Comparison of ENCODE assay signal across 8 mouse cellular contexts in genomic region chr10:121533137-121533872, GRCm38 (mm10). TPM values are rescaled to one million over a fixed set of nuclear protein-coding genes. Genes with fewer than 3 reads are reported as not detected.
DNase-seq lines count a peak whose midpoint lies in the region; ATAC-seq lines count a peak whose summit lies in the region.

No protein-coding gene starts in this region.

- H3K9me3 ChIP-seq in hindbrain, embryonic 15.5 days, result no peaks in the 10 kb centered on the region

- peak overlapping the region; percentile 67 for H3K4me2 ChIP-seq in hindbrain, embryonic 15.5 days

- H3K4me3 ChIP-seq in hindbrain, embryonic 15.5 days, result peak overlapping the region; percentile 37

- peaks cover 8% of the 10 kb centered on the region for H3K4me1 ChIP-seq in hindbrain, embryonic 15.5 days (replicated peaks)

- peak; percentile 68 for ATAC-seq in hindbrain, embryonic 15.5 days (ENCODE audit: low FRiP score, low read depth)

- H3K27ac ChIP-seq in hindbrain, embryonic 15.5 days (replicated peaks), result no peak overlapping the region

- no peaks in the 10 kb centered on the region for H3K27me3 ChIP-seq in hindbrain, embryonic 15.5 days

- H3K9ac ChIP-seq in hindbrain, embryonic 15.5 days, result peak overlapping the region; percentile 35; the same call in 1 of the 2 replicates

- 12% methylated on average over 32 of the region's 32 CpGs for whole genome bisulfite sequencing in hindbrain, embryonic 15.5 days

- peak; percentile 58 for DNase-seq in WW6 (ENCODE audit: low read depth, low spot score)
- DNase-seq in cerebellum, adult 9-10 months, result peak; percentile 54
- peak; percentile 73 for DNase-seq in forelimb bud, embryonic 11.5 days (ENCODE audit: low read depth, low spot score)
- DNase-seq in left cerebral cortex, adult 18-20 months (ENCODE audit: low spot score in 2 of 2), result peak; percentile 68 to 79
- DNase-seq in lung, postnatal 14 days, result peak; percentile 61
- peak; percentile 71 for DNase-seq in right cerebral cortex, adult 18-20 months
- DNase-seq in natural killer cell, adult 2 months (ENCODE audit: low spot score in 2 of 2), result no peak

- H3K36me3 ChIP-seq in hindbrain, embryonic 15.5 days, result no peaks in the 10 kb centered on the region

RNA-seq across cellular contexts. Expression of gene Tbk1, which starts 53.3 kb away (rescaled TPM):
- polyA plus RNA-seq in hindbrain, embryonic 15.5 days (2015; fragmentation: Nextera tagmentation; extraction: Ambion mirVana), result 27.3 and 28.4 TPM in 2 replicates
- total RNA-seq in left cerebral cortex, adult 18-20 months (2021), result 10 to 100 TPM; 49.1 to 50.3 TPM

RNA-seq across cellular contexts. Expression of gene Rassf3, which starts 57.2 kb away (rescaled TPM):
- 5.1 TPM in 2 replicates for polyA plus RNA-seq in hindbrain, embryonic 15.5 days (2015; fragmentation: Nextera tagmentation; extraction: Ambion mirVana)
- 10 to 100 TPM; 39.4 to 49.7 TPM for total RNA-seq in left cerebral cortex, adult 18-20 months (2021)

Comparison
In these comparisons a context has a peak if more than half of its experiments do, and no peak if none do; other contexts are left out.
1. DNase-seq: peak in WW6 (single experiment), cerebellum, adult 9-10 months (single experiment), forelimb bud, embryonic 11.5 days (single experiment), left cerebral cortex, adult 18-20 months (2 of 2), lung, postnatal 14 days (single experiment) and right cerebral cortex, adult 18-20 months (single experiment); none in natural killer cell, adult 2 months (0 of 2).